Mouse (Mus musculus): Measurements from ENCODE around the gene Rps25.

The Rps25 gene

GRCm38 (mm10) chr9:44457035-44457742 is 50.2 kb downstream of the Rps25 start:
- peak; percentile 58 for DNase-seq

All from lung, postnatal 10 days (tissue).